Mouse (Mus musculus) forebrain, embryonic 16.5 days (tissue): ENCODE measurements around the gene Prpf38b. TPM values are rescaled to one million over a fixed set of nuclear protein-coding genes. Genes with fewer than 3 reads are reported as not detected.
A peak's percentile ranks its signal among the peaks of the same experiment; 100 is the strongest.
"Not testable (repeated sequence)": the region's sequence is repeated elsewhere in the genome, so short reads cannot be mapped to it uniquely, and the experiment has no call there.

Experiments
- ATAC-seq: fragments of 200-750 bp; cut with Nextera tagmentation; 2 replicates; pipeline ENCODE4 v1.8.0; 2017; ENCODE audit warnings: mild to moderate bottlenecking, moderate library complexity
- H3K27ac ChIP-seq: fragments of 300-500 bp; sonication (generic); 2 replicates; pipeline ENCODE4 v1.5.1; 2014; ENCODE audit warnings: low read length, control low read depth
- H3K27me3 ChIP-seq: fragments of 300-500 bp; sonication (generic); replicated peaks from 2 replicates; pipeline ENCODE4 v1.6.1; 2014; ENCODE audit warnings: low read length; ENCODE audit not compliant: control insufficient read depth, insufficient read depth
- H3K36me3 ChIP-seq: fragments of 300-500 bp; sonication (generic); 2 replicates; pipeline ENCODE4 v1.6.1; 2014; ENCODE audit not compliant: control insufficient read depth, insufficient read depth
- H3K4me1 ChIP-seq: fragments of 300-500 bp; sonication (generic); replicated peaks from 2 replicates; pipeline ENCODE4 v1.6.1; 2014; ENCODE audit warnings: low read length; ENCODE audit not compliant: control insufficient read depth, insufficient read depth
- H3K4me2 ChIP-seq: fragments of 300-500 bp; sonication (generic); 2 replicates; pipeline ENCODE4 v1.6.1; 2014; ENCODE audit warnings: mild to moderate bottlenecking, low read length, control low read depth
- H3K4me3 ChIP-seq: fragments of 300-500 bp; sonication (generic); replicated peaks from 2 replicates; pipeline ENCODE4 v1.5.1; 2014; ENCODE audit warnings: mild to moderate bottlenecking, low read length, control low read depth
- H3K9ac ChIP-seq: fragments of 300-500 bp; sonication (generic); replicated peaks from 2 replicates; pipeline ENCODE4 v1.6.1; 2014; ENCODE audit warnings: low read depth, low read length, control low read depth
- H3K9me3 ChIP-seq: fragments of 300-500 bp; sonication (generic); 2 replicates; pipeline ENCODE4 v1.6.1; 2016; ENCODE audit warnings: low read length; ENCODE audit not compliant: control insufficient read depth
- WGBS: fragments of 180-500 bp; shearing (Covaris S2); extraction: QIAGEN DNeasy Blood & Tissue Kit; methylation state at CpG from one replicate; pipeline ENCODE4 v1.1.7; 2014; 5-methylcytosine and 5-hydroxymethylcytosine counted together
- polyA plus RNA-seq: library from polyadenylated mRNA; unstranded; fragments of >200 nt; fragmentation: Nextera tagmentation; extraction: Ambion mirVana; gene quantifications from 2 replicates; pipeline ENCODE4 v1.2.1, GENCODE M21; 2015

Gene Prpf38b
- polyA plus RNA-seq, 1 experiment from 2014 or later, result 59.0 TPM

GRCm38 (mm10) chr3:108879129-108879528 is 32.4 kb downstream of the Prpf38b start:
- H3K4me3 ChIP-seq, result no peak overlapping the region
- H3K9me3 ChIP-seq, result no peaks in the 10 kb centered on the region
- H3K36me3 ChIP-seq, result no peaks in the 10 kb centered on the region
- no peak overlapping the region for H3K27ac ChIP-seq
- H3K27me3 ChIP-seq, result no peaks in the 10 kb centered on the region
- 38% methylated on average over 2 of the region's 2 CpGs for WGBS
- no peak overlapping the region for H3K9ac ChIP-seq
- ATAC-seq, result 0 out of 2 replicates have a peak, but pooled peaks have one; percentile 18
- H3K4me1 ChIP-seq, result peaks cover 8% of the 10 kb centered on the region
- no peak overlapping the region for H3K4me2 ChIP-seq

DNA sequence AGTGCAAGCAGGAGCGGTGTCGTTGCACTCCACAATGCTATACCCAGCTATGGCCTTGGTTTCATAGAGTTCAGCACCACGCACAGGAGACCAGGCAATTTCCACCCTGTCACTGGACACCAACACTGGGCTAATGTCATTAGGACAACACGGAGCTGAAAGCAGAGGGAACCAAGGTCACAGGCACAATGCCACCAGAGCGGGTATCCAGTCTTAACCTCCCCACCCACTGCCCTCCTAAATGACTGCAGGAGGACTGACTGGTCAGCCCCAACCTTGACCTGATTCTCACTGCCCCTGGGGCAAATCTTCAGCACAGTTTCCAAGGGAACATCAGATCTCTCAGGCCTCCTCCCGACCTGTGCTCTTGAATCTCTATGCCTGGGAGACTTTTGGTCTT is 40.9 kb downstream of the Prpf38b start:
- Histone ChIP-seq H3K9me3 (peaks cover 2% of the 10 kb centered on the region; the same call in 1 of the 2 replicates), H3K9ac (no peak overlapping the region), H3K4me1 (no peaks in the 10 kb centered on the region), H3K4me3 (no peak overlapping the region), H3K27ac (no peak overlapping the region), H3K4me2 (no peak overlapping the region), H3K36me3 (no peaks in the 10 kb centered on the region), H3K27me3 (no peaks in the 10 kb centered on the region)
- 90% methylated on average over 6 of the region's 6 CpGs for WGBS
- ATAC-seq, result no peak

- no peaks in the 10 kb centered on the region for H3K27me3 ChIP-seq
- H3K4me3 ChIP-seq, result no peak overlapping the region
- no peak overlapping the region for H3K27ac ChIP-seq
- no peak overlapping the region for H3K9ac ChIP-seq
- H3K36me3 ChIP-seq, result no peaks in the 10 kb centered on the region
- 93% methylated on average over 3 of the region's 3 CpGs for WGBS
- H3K4me1 ChIP-seq, result no peaks in the 10 kb centered on the region
- no peak overlapping the region for H3K4me2 ChIP-seq
- peaks cover 2% of the 10 kb centered on the region; the same call in 1 of the 2 replicates for H3K9me3 ChIP-seq
- ATAC-seq, result no peak
Observed at GRCm38 (mm10) chr3:108867449-108867848, 44.1 kb downstream of the Prpf38b start.

DNA sequence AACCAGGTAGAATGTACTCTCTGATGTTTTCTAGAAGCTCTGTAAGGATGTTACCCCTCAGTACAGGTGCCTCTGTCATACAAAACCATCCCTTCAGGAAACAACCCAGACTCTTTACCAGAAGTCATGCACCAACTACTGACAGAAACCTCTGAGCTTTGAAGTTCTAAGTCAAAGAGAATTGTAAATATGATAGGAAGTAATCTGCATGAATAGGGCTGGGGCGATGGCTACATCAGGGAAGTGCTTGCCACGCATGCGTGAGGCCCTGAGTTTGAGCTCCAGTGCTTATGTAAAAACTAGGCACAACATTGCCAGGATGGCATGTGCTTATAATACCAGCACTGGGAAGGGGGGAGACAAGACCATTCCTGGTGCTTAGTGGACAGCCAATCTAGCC is 45.9 kb downstream of the Prpf38b start:
- Histone ChIP-seq H3K9ac (no peak overlapping the region), H3K4me1 (no peaks in the 10 kb centered on the region), H3K9me3 (peaks cover 2% of the 10 kb centered on the region; the same call in 1 of the 2 replicates), H3K36me3 (no peaks in the 10 kb centered on the region), H3K4me3 (no peak overlapping the region), H3K27ac (no peak overlapping the region), H3K27me3 (no peaks in the 10 kb centered on the region), H3K4me2 (no peak overlapping the region)
- no peak for ATAC-seq
- WGBS, result 91% methylated on average over 3 of the region's 3 CpGs

DNA sequence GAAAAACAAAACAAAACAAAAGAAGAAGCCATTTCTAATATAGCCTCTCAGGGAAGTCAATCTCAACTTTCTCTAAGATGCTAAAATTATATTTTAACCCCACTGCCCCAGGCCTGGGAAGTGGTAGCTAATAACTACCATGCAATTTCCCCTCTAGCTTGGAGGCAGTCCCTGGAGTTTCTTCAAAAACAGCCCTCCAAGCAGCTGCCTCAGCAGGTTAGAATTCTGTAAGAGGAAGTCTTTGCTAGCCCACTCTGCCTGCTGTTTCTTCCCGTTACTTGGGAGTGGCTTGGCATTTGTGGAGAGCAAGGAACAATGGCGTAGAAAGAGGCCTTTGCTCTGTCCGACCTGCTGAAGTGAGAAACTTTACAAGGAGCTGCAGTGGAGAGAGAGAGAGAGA is 46.4 kb downstream of the Prpf38b start:
- H3K27ac ChIP-seq, result no peak overlapping the region
- H3K36me3 ChIP-seq, result no peaks in the 10 kb centered on the region
- no peak overlapping the region for H3K4me3 ChIP-seq
- no peaks in the 10 kb centered on the region for H3K27me3 ChIP-seq
- WGBS, result 33% methylated on average over 3 of the region's 3 CpGs
- no peaks in the 10 kb centered on the region for H3K4me1 ChIP-seq
- H3K9ac ChIP-seq, result no peak overlapping the region
- no peak for ATAC-seq
- H3K9me3 ChIP-seq, result peaks cover 2% of the 10 kb centered on the region; the same call in 1 of the 2 replicates
- no peak overlapping the region for H3K4me2 ChIP-seq

GRCm38 (mm10) chr3:108863091-108863490 is 48.4 kb downstream of the Prpf38b start:
- no peak overlapping the region for H3K27ac ChIP-seq
- H3K4me3 ChIP-seq, result no peak overlapping the region
- WGBS, result 69% methylated on average over 10 of the region's 10 CpGs
- H3K9me3 ChIP-seq, result peaks cover 2% of the 10 kb centered on the region; the same call in 1 of the 2 replicates
- no peak overlapping the region for H3K9ac ChIP-seq
- no peaks in the 10 kb centered on the region for H3K36me3 ChIP-seq
- ATAC-seq, result no peak
- H3K27me3 ChIP-seq, result no peaks in the 10 kb centered on the region
- H3K4me2 ChIP-seq, result no peak overlapping the region
- H3K4me1 ChIP-seq, result peaks cover 11% of the 10 kb centered on the region

- not testable (repeated sequence) for H3K4me3 ChIP-seq, ATAC-seq, H3K27me3 ChIP-seq, H3K27ac ChIP-seq, H3K36me3 ChIP-seq, H3K9me3 ChIP-seq, H3K9ac ChIP-seq, H3K4me2 ChIP-seq
- WGBS, result 89% methylated on average over 4 of the region's 4 CpGs
- H3K4me1 ChIP-seq, result peaks cover 15% of the 10 kb centered on the region
Observed at GRCm38 (mm10) chr3:108862282-108862681, 49.2 kb downstream of the Prpf38b start.

- Histone ChIP-seq H3K36me3 (no peaks in the 10 kb centered on the region), H3K27me3 (no peaks in the 10 kb centered on the region), H3K4me3 (no peak overlapping the region), H3K27ac (no peak overlapping the region), H3K9ac (no peak overlapping the region), H3K4me2 (no peak overlapping the region), H3K4me1 (peaks cover 21% of the 10 kb centered on the region), H3K9me3 (no peaks in the 10 kb centered on the region)
- whole genome bisulfite sequencing, result 89% methylated on average over 2 of the region's 2 CpGs
- ATAC-seq, result no peak
Observed at GRCm38 (mm10) chr3:108860786-108861185, 50.7 kb downstream of the Prpf38b start.

GRCm38 (mm10) chr3:108858231-108858770 is 53.2 kb downstream of the Prpf38b start:
- ATAC-seq, result peak; percentile 93
- no peak overlapping the region for H3K9ac ChIP-seq
- H3K36me3 ChIP-seq, result no peaks in the 10 kb centered on the region
- peaks cover 28% of the 10 kb centered on the region for H3K4me1 ChIP-seq
- H3K9me3 ChIP-seq, result no peaks in the 10 kb centered on the region
- H3K27ac ChIP-seq, result peak overlapping the region; percentile 21
- H3K4me2 ChIP-seq, result peak overlapping the region; percentile 24; the same call in 1 of the 2 replicates
- H3K4me3 ChIP-seq, result no peak overlapping the region
- H3K27me3 ChIP-seq, result no peaks in the 10 kb centered on the region
- 7% methylated on average over 7 of the region's 7 CpGs for WGBS

- Histone ChIP-seq H3K9ac (no peak overlapping the region), H3K27me3 (no peaks in the 10 kb centered on the region), H3K4me3 (no peak overlapping the region), H3K9me3 (no peaks in the 10 kb centered on the region), H3K4me2 (no peak overlapping the region), H3K27ac (peak overlapping the region; percentile 21), H3K36me3 (no peaks in the 10 kb centered on the region), H3K4me1 (peaks cover 28% of the 10 kb centered on the region)
- WGBS, result 85% methylated on average over 1 of the region's 1 CpGs
- ATAC-seq, result 0 out of 2 replicates have a peak, but pooled peaks have one; percentile 0
Observed at GRCm38 (mm10) chr3:108857714-108858113, 53.8 kb downstream of the Prpf38b start.
